Mouse (Mus musculus): ENCODE data around the gene Gm20905. TPM values are rescaled to one million over a fixed set of nuclear protein-coding genes. Genes with fewer than 3 reads are reported as not detected.
"Not testable (repeated sequence)": the region's sequence is repeated elsewhere in the genome, so short reads cannot be mapped to it uniquely, and the experiment has no call there.

The Gm20905 gene
- not detected in 2 replicates for polyA plus RNA-seq (2015; fragmentation: Nextera tagmentation; extraction: Ambion mirVana)

GRCm38 (mm10) chrY:37259503-37259902 lies at the start of gene Gm20905:
Gene Gm20905, minus strand, starts transcription at chrY:37259603.
- H3K36me3 ChIP-seq; H3K27ac ChIP-seq (replicated peaks); H3K4me2 ChIP-seq (replicated peaks); H3K9me3 ChIP-seq; H3K9ac ChIP-seq (replicated peaks); H3K27me3 ChIP-seq; H3K4me3 ChIP-seq; H3K4me1 ChIP-seq; ATAC-seq (replicated peaks): not testable (repeated sequence)
- no CpG with 5 or more reads among the region's 6 CpGs for WGBS

Data from forebrain, embryonic 15.5 days (tissue).